Mouse (Mus musculus): Measurements from ENCODE around the gene Zfp362.

- TF ChIP-seq POLR2A (IDR thresholded peaks at IDR 0.05; ENCODE audit: insufficient read depth, low read depth, low read length) = no peak
- TF ChIP-seq CTCF (IDR thresholded peaks at IDR 0.05; ENCODE audit: insufficient read depth, low read depth, low read length) = no peak
These were observed 17.7 kb downstream of the Zfp362 start for GRCm38 (mm10) chr4:128788108-128788507.

All from olfactory bulb, adult 2 months (tissue).